Mouse (Mus musculus) left cerebral cortex, postnatal 4 days (tissue): Measurements from ENCODE around the gene Hnrnpll. TPM values are rescaled to one million over a fixed set of nuclear protein-coding genes. Genes with fewer than 3 reads are reported as not detected.

Experiments used
- DNase-seq: peaks from one replicate; pipeline ENCODE4 v3.0.0-alpha.2; 2022
- intact Hi-C: fragments of 180-260 bp; cut with DNase I; formaldehyde crosslinking; loops from one replicate; pipeline ENCODE4 v1.15.1; 2025
- total RNA-seq, 2 experiments: library from RNA; stranded (reverse); gene quantifications; 2 replicates each; pipeline ENCODE4 v1.2.3; 2021

Gene Hnrnpll
- total RNA-seq = 10 to 100 TPM; 86.5 to 92.9 TPM

DNA sequence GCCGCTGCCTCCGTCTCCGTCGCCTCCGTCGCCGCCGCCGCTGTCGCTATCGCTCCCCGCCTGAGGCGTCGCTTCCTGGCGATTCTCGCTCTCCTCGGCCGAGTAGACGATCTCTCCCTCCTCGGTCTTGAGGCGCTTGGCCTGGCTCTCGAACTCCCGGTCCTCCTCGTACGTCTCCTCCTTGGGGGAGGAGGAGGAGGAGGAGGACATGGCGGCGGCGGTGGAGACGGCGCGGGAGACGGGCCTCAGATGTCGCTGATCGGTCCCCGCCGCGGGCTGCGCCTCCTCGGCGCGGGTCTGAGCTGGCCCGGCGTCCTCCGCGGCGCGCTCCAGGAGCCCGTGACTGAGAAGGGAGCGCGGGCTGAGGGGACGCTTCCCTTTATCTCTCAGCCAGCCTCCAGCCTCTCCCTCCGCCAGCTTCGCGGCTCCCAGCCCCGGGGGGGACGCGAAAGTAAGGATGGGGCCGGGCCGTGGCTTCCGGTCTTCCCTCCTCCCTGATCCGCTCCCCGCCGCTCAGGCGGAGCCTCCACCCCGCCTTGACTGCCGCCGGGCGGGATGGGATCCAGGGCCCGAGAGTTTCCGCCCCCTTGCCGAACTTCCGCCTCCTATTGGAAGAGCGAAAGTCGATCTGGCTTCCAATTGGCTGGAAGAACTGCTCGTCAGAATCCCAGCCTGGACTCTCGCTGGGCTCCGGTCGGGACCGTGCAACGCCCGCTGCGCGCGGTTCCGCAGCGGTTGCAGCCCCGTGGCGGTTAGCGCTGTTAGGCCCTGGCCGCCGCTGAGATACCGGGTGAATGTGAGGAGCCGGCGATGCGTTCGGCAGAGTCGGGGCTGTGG lies at the start of gene Hnrnpll:
Hnrnpll (minus strand) TSS at position 552 of the 837 bp plus-strand sequence.
- DNase-seq = peak; percentile 96

GRCm38 (mm10) chr17:80105348-80105978 lies 43.3 kb upstream of the Hnrnpll start:
- DNase-seq = no peak
- intact Hi-C loops = no loop called here

More for the DNA sequence above, at the start of gene Hnrnpll:
- intact Hi-C loops = loop anchor here (5.0 to 10.0 kb wide), 2 partner anchors 63 to 105 kb away; partner anchors contain the start of gene Galm

DNA sequence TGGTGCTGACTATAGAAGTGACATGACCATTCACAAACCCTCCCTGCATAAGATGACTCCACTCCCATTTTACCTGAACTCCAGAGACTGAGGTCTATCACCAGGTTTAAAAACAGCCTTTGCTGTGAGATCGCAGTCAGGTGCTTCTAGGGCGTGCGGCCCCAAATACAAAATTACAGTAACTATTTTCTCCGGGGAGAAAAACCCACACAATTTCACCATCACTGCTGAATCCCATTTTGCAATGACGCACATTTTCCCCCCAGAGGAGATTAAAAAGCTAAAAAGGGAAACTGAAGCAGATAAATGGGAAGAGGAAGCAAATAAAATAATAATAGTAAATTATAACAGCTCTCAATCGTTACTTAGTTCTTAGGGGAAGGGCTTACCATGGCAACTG lies 37.7 kb upstream of the Hnrnpll start:
- DNase-seq = no peak
- intact Hi-C loops = no loop called here

- DNase-seq = no peak
- intact Hi-C loops = no loop called here
Observed at GRCm38 (mm10) chr17:80097221-80097620, 35.1 kb upstream of the Hnrnpll start.

DNA sequence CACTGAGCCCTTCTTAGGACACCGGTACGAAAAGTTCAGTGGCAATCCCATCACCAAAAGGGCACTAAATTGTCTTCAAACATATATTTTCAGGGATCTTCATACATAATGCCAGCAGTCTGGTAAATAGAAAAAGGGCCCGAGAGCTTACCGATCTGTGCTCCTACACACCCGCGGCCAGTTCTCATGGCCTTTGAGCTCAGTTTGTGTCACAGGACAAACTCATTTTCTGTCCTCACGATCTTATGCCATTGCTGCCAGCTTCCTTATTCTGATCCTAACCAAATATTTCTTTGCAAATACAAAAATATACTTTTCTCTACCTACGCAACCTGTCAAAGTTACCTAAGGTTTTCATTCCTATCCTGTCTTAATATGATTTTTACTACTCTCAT lies 34.6 kb upstream of the Hnrnpll start:
- intact Hi-C loops = no loop called here
- DNase-seq = no peak

DNA sequence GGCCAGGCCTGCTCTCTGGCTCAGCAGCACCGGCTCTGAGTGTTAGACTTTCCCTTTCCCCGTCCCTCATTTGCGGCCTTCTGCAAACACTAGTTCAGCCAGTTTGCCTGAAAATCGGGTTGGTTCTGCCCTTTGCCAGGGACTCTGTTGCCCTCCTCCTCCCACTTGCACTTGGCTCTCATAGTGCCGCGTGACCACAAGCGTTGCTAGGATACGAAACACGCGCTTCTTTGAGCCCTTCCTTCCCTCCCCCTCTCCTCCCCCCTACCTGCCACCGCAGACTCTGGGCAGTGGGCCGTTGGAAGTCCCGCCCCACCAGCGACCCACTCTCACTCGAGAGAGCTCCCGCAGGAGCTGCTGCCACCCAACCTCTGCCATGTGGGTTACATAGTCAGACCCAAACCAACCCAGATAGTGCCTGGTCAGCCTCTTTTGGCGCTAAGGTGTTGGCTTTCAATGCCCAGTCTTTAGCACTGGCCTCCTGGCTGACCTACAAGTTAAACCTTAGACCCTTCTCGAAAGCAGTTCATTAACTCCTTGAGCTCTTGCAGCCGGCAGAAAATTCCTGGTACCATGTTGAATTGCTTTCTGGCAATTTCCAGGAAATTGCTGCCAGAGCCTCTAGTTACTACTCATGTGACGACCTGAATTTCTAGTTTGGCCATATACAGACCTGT lies 34.0 kb upstream of the Hnrnpll start:
- intact Hi-C loops = no loop called here
- DNase-seq = peak; percentile 53

DNA sequence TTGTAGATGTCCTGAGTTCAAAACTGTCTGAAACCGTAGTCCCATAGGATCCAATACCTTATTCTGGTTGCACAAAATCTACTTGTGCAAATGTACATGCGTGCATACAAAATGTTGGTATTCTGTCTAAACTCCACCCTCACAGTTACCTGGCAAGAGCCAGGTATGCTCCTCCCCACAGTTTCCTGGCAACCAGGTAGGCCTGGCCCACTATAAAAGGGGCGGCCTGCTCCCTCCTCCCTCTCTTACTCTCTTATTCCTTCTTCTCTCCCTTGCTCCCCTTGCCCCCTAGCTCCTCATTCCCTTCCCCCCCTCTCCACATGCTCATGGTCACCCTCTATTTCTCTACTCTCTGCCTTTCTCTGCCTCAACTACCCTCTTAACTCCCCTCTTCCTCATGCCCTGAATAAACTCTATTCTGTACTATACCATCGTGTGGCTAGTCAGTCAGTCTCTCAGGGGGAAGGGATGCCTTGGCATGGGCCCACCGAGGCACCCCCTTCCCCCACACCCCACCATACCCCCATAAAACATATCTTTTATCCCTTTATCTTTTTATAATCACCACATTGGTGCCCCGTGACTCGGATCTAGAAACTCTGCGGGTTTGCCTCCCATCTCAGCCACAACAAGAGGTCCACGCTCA lies 33.2 kb upstream of the Hnrnpll start:
- DNase-seq = no peak
- intact Hi-C loops = no loop called here

DNA sequence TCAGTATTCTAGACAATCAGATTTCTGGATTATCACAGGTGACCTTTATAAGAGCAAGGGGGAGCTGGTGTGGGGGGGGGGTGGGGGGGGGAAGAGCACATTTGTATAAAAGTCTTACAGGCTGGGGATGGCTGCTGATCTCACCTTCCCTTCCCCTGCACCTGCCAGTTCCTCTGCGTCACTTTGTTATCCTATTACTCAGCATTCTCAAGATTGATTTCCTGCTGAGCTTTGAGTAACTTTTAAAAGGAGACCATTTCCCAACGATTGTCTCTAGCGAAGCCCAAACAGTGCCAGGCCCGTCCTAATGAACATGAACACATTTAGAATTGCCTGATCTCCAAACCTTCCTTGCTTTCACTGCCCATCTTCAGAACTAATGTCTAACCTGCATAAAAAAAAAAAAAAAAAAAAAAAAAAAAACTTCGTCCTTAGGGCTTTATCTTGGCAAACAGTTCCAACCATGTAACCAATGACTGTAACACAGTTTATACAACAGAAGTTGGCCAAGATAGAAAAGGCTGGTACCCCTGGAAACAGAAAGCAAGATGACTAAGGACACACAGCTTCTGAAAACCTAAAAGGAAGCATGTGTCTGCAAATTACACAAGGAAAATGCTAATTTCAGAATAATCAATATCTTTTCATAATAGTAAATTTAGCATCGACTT lies 29.9 kb upstream of the Hnrnpll start:
- DNase-seq = no peak
- intact Hi-C loops = no loop called here

- intact Hi-C loops = no loop called here
Observed at GRCm38 (mm10) chr17:80090551-80090950, 28.4 kb upstream of the Hnrnpll start.

GRCm38 (mm10) chr17:80088168-80088567 lies 26.0 kb upstream of the Hnrnpll start:
- intact Hi-C loops = no loop called here
- DNase-seq = no peak

More at GRCm38 (mm10) chr17:80090551-80090950, 28.4 kb upstream of the Hnrnpll start:
- no peak for DNase-seq

- DNase-seq = no peak
- intact Hi-C loops = no loop called here
Observed at GRCm38 (mm10) chr17:80086591-80086990, 24.5 kb upstream of the Hnrnpll start.

DNA sequence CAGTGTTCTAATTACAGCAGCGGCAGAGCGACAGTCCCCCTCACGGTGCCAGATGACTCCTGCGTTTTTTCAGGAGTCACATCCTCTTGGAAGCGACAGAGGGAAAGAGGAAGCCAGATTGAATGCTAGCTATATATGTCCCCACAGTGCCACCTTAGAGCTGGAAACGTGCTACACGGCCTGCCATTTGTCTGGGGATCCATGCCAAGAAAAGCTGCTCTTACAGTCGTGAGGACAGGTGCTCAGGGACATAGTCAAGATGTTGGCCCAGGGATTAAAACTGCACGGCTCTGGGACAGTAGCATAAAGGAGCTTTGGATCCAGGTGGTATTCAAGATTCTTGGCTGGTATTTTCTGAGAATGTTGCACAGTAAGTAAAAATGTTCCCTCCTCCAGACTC lies 22.3 kb upstream of the Hnrnpll start:
- no peak for DNase-seq
- intact Hi-C loops = no loop called here

DNA sequence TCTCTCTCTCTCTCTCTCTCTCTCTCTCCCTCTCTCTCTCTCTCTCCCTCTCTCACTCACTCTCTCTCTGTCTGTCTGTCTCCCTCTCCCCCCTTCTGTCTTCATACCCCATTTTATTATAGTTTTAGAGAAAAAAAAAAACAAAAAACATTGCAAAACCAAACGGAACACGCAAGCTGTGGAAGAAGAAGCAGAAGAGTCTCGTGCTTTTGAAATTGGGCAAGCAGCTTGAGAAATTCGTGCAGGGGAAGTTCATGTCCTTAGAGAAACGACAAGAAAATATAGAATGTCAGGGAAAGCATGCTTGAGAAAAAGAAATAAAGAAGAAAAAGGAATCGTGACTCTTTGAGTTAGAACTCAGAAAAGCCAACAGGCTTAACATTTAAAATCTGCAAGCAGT lies 21.1 kb upstream of the Hnrnpll start:
- intact Hi-C loops = no loop called here

DNA sequence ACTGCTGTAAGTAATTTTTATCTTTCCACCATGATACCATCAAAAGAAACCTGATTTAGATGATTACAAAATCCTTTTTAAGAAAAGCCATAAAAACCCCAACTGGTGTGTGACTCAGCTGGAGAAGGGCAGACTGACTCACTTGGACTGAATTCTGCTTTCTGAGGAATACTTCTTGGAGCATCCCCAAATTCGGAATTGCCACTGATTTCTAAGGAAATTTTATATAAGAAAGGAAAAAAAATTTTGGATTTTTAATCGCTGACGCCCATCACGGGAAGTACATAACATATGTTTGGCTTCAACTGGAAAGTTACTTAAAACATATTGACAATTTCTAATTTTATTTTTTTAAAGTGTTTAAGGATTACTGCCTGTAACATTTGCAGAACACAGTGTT lies 16.6 kb upstream of the Hnrnpll start:
- no peak for DNase-seq
- intact Hi-C loops = no loop called here

More for the DNA sequence above, 21.1 kb upstream of the Hnrnpll start:
- no peak for DNase-seq

DNA sequence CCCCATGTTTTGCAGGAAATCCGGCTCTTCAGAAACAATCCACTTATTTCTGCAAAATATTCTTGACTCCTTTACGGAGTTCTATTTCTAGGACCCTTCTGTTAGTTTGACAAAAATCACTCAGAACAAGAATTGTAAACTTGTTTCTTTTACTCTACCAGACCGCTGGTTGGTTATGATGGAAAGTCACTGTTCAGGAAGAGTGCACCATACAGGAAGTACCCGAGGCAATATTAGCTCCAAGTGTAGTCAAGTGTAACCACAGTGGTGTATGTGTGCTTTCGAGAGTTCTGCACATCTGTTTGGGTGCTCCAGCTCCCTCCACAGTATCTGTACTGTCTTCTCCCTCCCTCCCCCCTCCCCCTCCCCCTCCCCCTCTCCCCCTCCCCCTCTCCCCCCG lies 5.1 kb upstream of the Hnrnpll start:
- DNase-seq = no peak
- intact Hi-C loops = loop anchor here (10.0 kb wide), 1 partner anchor 58 kb away; the partner anchor contains the start of gene Galm

- DNase-seq = no peak
- intact Hi-C loops = loop anchor here (5.0 to 10.0 kb wide), 2 partner anchors 61 to 103 kb away; partner anchors contain the start of gene Galm
Observed at GRCm38 (mm10) chr17:80063840-80064495, 1.8 kb upstream of the Hnrnpll start.

GRCm38 (mm10) chr17:80063386-80063785 lies 1.3 kb upstream of the Hnrnpll start:
- no peak for DNase-seq
- intact Hi-C loops = loop anchor here (5.0 to 10.0 kb wide), 2 partner anchors 61 to 104 kb away; partner anchors contain the start of gene Galm

DNA sequence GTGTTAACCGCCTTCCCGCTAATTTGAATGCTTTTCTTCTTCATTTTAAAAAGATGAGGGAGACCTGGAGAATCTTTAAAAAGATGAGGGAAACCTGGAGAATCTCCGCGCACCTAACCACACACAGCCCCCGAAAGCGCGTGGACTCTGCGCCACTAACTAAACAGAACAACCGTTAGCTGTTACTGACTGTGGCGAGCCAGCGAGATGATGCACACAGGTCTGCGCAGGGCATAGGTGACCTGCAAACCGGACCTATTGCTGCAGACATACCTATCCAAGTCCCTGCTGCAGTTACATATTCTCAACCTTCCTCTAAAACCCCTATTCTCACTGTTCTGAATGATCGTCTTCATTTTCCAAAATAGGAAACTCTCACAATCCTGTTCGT lies 481 bp upstream of the Hnrnpll start:
- DNase-seq = no peak

More for the DNA sequence above, 481 bp upstream of the Hnrnpll start:
- intact Hi-C loops = loop anchor here (5.0 to 10.0 kb wide), 2 partner anchors 62 to 105 kb away; partner anchors contain the start of gene Galm
